Mouse (Mus musculus): ENCODE data around the gene AW822073.
"Not testable (repeated sequence)": the region's sequence is repeated elsewhere in the genome, so short reads cannot be mapped to it uniquely, and the experiment has no call there.

- TF ChIP-seq CTCF, EP300 (IDR thresholded peaks at IDR 0.05): not testable (repeated sequence)
Observed at GRCm38 (mm10) chr10:58238984-58239740, 14.4 kb upstream of the AW822073 start.

Data from lung, postnatal 0 days (tissue).